Mouse (Mus musculus) left cerebral cortex, adult 2 months (tissue): ENCODE measurements around the gene Olfr959. TPM values are rescaled to one million over a fixed set of nuclear protein-coding genes. Genes with fewer than 3 reads are reported as not detected.
A peak's percentile ranks its signal among the peaks of the same experiment; 100 is the strongest.

Experiments
- DNase-seq, 2 experiments: peaks; one replicate each; pipeline ENCODE4 v3.0.0; 2021 to 2022; ENCODE audit warnings: low spot score in 2 of 2, mixed read lengths in 1 of 2; ENCODE audit errors: extremely low spot score in 1 of 2
- H3K27ac ChIP-seq: fragments of 200-600 bp; 2 replicates; pipeline ENCODE4 v1.8.1; 2022
- H3K4me3 ChIP-seq: fragments of 200-600 bp; 2 replicates; pipeline ENCODE4 v1.8.1; 2022
- CTCF ChIP-seq: fragments of 200-600 bp; IDR thresholded peaks from 2 replicates; pipeline ENCODE4 v1.8.1; 2022; ENCODE audit warnings: antibody characterized with exemption, mild to moderate bottlenecking, moderate library complexity
- intact Hi-C: fragments of 180-260 bp; cut with DNase I; formaldehyde crosslinking; loops from one replicate; pipeline ENCODE4 v1.15.1; 2025
- total RNA-seq, 2 experiments: library from RNA; stranded (reverse); gene quantifications; 2 replicates each; pipeline ENCODE4 v1.2.3; 2021

The Olfr959 gene
- total RNA-seq, 2 experiments from 2014 or later = not detected

DNA sequence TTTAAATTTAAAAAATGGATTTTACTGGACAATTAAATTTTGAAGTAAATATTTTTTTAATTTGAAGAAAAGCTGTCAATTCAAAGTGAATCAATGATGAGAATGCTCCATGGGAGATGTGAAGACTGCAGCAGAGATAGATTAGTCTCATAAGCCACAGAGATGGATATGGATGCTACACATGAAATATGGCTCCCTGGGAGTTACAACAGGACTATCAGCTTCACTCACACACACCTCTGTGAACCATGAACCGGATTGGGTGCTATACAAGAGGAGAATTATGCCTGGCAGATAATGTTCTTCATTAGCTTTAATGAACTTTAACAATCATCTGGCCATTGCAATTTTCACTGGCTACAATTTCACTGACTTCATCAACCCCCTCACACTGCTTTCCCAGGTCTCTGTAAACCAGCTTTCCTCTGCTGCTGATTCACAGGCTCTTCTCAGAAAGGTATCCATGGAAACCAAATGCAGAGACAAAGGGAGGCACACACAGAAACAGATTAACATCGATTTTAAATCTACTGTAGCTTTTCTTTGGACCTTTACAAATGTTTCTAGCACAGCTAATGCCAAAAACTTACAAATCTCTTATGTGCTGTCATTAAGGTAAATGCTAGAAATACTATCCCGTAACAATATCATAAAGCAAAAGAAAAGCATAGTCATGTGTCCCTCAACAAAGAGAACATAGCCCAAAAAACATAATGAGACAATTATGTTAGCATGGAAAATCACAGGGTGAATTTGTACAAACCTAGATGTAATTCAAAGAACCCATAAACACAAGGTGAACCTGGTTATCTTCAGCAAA, 17.6 kb downstream of the Olfr959 start:
- H3K27ac ChIP-seq = peak overlapping the region; percentile 49; the same call in 1 of the 2 replicates
- no peak overlapping the region for H3K4me3 ChIP-seq
- TF ChIP-seq CTCF = no peak
- peak in 1 of 2 experiments; percentile 15 for DNase-seq
- intact Hi-C loops = no loop called here

DNA sequence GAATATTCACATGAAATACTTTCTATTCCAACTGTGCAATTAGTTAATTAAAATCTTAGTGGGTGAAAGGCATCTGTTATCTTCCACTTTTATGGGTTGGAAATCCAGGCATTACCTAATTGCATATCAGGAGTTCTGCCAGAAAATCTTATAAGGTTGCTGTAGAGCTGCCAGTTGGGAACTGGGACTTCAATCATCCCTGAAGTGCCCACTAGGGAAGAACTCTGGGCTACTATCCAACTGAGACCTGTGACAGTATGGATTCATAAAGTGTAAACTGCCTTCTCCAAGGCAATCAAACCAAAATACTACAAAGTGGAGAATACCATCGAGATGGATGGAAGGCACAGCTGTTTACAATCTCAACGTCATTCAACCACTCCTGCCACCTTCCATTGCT, 21.4 kb downstream of the Olfr959 start, which contains the start of gene Olfr958:
Gene Olfr958, minus strand, starts transcription at position 109 of the 400 bp plus-strand sequence.
- no peak for TF ChIP-seq CTCF
- DNase-seq = no peak
- no peak within 1 kb of the TSS for H3K27ac ChIP-seq
- intact Hi-C loops = no loop called here
- H3K4me3 ChIP-seq = no peak within 1 kb of the TSS

DNA sequence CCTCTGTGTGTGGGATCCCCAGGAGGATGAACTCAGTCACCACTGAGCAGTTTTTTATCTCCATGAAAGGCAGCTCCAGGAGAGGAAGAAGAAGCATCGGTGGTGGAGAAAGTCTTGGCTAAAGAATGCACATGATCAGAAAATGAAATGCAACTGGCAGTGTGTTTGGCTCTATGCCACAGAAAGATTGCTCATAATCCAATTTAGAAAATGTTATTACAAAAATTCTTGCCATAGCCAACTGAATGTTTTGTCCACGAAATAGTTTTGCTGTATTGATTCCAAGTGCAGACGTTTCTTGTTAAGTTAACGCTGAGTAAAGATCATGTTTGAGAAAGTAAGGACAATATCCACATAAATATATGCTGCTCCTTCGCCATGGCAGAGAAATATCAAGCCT, 24.6 kb downstream of the Olfr959 start:
- no peak overlapping the region for H3K4me3 ChIP-seq
- intact Hi-C loops = no loop called here
- DNase-seq = no peak
- H3K27ac ChIP-seq = no peak overlapping the region
- TF ChIP-seq CTCF = no peak

DNA sequence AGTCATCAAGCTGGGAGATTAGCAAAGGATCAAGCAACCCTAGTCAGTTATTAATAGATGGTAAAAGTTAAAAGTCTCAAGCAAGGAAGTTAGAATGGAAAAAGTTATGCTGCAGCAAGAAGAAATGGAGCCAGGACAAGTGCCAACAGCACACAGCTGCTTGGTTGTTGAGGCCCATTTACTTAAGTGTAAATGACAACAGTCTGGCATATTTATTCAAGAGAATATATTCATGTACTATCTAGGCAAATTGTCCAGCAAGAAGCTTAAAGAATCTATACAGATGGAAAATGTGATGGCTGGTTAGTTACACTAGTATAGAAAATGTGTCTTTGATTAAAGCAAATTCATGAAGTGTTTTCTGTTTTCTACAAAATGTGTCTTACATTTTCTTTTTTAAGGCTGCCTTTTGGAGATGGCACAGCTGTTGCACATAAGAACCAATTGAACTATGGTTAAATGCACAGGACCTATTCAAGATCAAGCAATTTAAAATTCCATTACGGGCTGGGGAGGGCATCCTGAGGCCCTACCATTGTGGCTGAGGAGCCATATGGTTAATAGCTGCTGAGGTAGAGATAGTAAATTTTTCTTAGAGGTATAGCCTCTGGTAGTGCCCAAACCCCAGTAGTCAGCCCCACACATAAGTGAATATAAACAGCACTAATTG, 51.6 kb downstream of the Olfr959 start:
- intact Hi-C loops = no loop called here
- DNase-seq = no peak
- no peak for TF ChIP-seq CTCF

More for the DNA sequence above, 51.6 kb downstream of the Olfr959 start:
- Histone ChIP-seq H3K27ac (no peak overlapping the region), H3K4me3 (no peak overlapping the region)

Other genes starting within 250 kb of the Olfr959 start
- not detected for gene Olfr948, start 249.5 kb downstream of the Olfr959 start, total RNA-seq
- not detected for gene Olfr951, start 188.2 kb downstream of the Olfr959 start, total RNA-seq
- not detected for gene Olfr952, start 148.4 kb downstream of the Olfr959 start, total RNA-seq
- not detected for gene Olfr954, start 118.9 kb downstream of the Olfr959 start, total RNA-seq
- not detected for gene Olfr955, start 103.6 kb downstream of the Olfr959 start, total RNA-seq
- not detected for gene Olfr44, start 81.6 kb downstream of the Olfr959 start, total RNA-seq
- gene Olfr957, start 59.8 kb downstream of the Olfr959 start, total RNA-seq = not detected
- not detected for gene Olfr958, start 21.5 kb downstream of the Olfr959 start, total RNA-seq
- 1 to 10 TPM; 4.5 to 9.2 TPM for gene AW551984, start 28.8 kb upstream of the Olfr959 start, total RNA-seq
- not detected for gene Olfr148, start 35.1 kb upstream of the Olfr959 start, total RNA-seq
- not detected for gene Olfr960, start 45.8 kb upstream of the Olfr959 start, total RNA-seq
- gene Olfr961, start 69.5 kb upstream of the Olfr959 start, total RNA-seq = not detected
- not detected for gene Olfr963, start 91.6 kb upstream of the Olfr959 start, total RNA-seq
- gene Olfr149, start 131.5 kb upstream of the Olfr959 start, total RNA-seq = not detected
- not detected for gene Olfr965, start 135.8 kb upstream of the Olfr959 start, total RNA-seq
- not detected for gene Olfr150, start 155.4 kb upstream of the Olfr959 start, total RNA-seq
- gene Olfr967, start 170.7 kb upstream of the Olfr959 start, total RNA-seq = not detected
- not detected for gene Olfr968, start 207.7 kb upstream of the Olfr959 start, total RNA-seq
- not detected for gene Olfr969, start 215.4 kb upstream of the Olfr959 start, total RNA-seq
- not detected for gene Olfr970, start 233.3 kb upstream of the Olfr959 start, total RNA-seq